In the genomic region with DNA sequence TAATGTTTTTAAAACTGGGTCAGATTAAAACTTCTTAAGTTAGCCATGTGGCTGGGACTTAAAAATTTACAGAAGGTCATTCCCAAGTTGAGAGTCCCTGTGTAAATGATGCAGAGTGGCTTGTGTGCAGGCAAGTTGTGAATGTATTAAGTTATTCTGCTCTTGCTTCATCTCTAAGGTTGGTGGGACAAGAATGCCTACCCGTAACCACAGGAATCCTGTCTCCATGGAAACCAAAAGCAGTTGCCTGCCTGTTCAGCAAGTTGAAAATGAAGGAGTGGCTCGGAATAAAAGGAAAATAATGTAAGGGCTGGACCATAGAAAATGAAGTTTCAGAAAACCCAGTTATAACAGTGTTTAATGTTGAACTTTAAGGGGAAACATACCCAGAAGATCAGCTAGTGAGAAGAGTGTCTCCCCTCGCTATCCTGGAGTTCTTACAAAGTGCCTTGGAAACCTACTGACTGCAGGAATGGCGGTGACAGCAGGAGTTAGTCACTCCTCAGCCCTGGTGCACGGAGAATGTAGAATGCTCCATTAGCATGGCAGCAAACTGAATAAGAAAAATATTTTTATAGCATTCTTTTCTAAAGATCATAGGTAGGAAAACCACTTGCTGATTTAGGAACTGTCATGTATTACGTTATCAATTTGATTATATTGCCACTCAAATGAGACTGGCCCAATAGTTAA, we compare ENCODE assay signal across 8 mouse cellular contexts. TPM values are rescaled to one million over a fixed set of nuclear protein-coding genes. Genes with fewer than 3 reads are reported as not detected.
DNase-seq lines count a peak whose midpoint lies in the region; ATAC-seq and TF ChIP-seq lines count a peak whose summit lies in the region.

No protein-coding gene starts in this region.

- no peak for ATAC-seq in forebrain, embryonic 11.5 days (replicated peaks; ENCODE audit: low FRiP score)
- 0 out of 2 replicates have a peak, but pooled peaks have one; percentile 48 for ATAC-seq in limb, embryonic 15.5 days (ENCODE audit: insufficient number of reproducible peaks, low FRiP score, low TSS enrichment, low read depth)

- no peak for TF ChIP-seq EP300 in heart, adult 2 months (IDR thresholded peaks at IDR 0.05; ENCODE audit: insufficient read depth, low read depth, low read length)

- H3K27ac ChIP-seq in forebrain, embryonic 11.5 days (ENCODE audit: low read depth, low read length): peak overlapping the region; percentile 58; the same call in 1 of the 2 replicates
- H3K27ac ChIP-seq in limb, embryonic 15.5 days: peak overlapping the region; percentile 75
- H3K27ac ChIP-seq in heart, adult 2 months: no peak overlapping the region

- H3K9me3 ChIP-seq in forebrain, embryonic 11.5 days (ENCODE audit: control insufficient read depth, low read length): no peaks in the 10 kb centered on the region
- no peaks in the 10 kb centered on the region for H3K9me3 ChIP-seq in limb, embryonic 15.5 days

- intact Hi-C loops in heart, adult 2 months (cut with DNase I): no loop called here

- H3K27me3 ChIP-seq in forebrain, embryonic 11.5 days (ENCODE audit: control insufficient read depth, insufficient read depth, low read length): no peaks in the 10 kb centered on the region
- no peaks in the 10 kb centered on the region for H3K27me3 ChIP-seq in limb, embryonic 15.5 days
- H3K27me3 ChIP-seq in heart, adult 2 months (ENCODE audit: control insufficient read depth, insufficient read depth, low read length): no peaks in the 10 kb centered on the region

- H3K4me2 ChIP-seq in forebrain, embryonic 11.5 days (ENCODE audit: low read depth, low read length, severe bottlenecking): peak overlapping the region; percentile 21; the same call in 1 of the 2 replicates
- no peak overlapping the region for H3K4me2 ChIP-seq in limb, embryonic 15.5 days

- 0 out of 2 replicates have a peak, but pooled peaks cover 5% of the 10 kb centered on the region for H3K4me1 ChIP-seq in forebrain, embryonic 11.5 days (replicated peaks; ENCODE audit: control insufficient read depth, insufficient read depth, low read length)
- H3K4me1 ChIP-seq in limb, embryonic 15.5 days: peaks cover 10% of the 10 kb centered on the region
- no peaks in the 10 kb centered on the region; the same call in 1 of the 2 replicates for H3K4me1 ChIP-seq in heart, adult 2 months (ENCODE audit: control insufficient read depth, insufficient read depth, low read length)

- H3K9ac ChIP-seq in forebrain, embryonic 11.5 days (ENCODE audit: low read length): no peak overlapping the region
- H3K9ac ChIP-seq in limb, embryonic 15.5 days: no peak overlapping the region
- no peak overlapping the region for H3K9ac ChIP-seq in heart, adult 2 months (ENCODE audit: low read depth, low read length)

- no peak for TF ChIP-seq POLR2A in heart, adult 2 months (IDR thresholded peaks at IDR 0.05; ENCODE audit: insufficient read depth, low read depth, low read length)

- H3K79me2 ChIP-seq in heart, adult 2 months (replicated peaks; ENCODE audit: control insufficient read depth, insufficient read depth, low read length): no peaks in the 10 kb centered on the region

- no peak for TF ChIP-seq CTCF in heart, adult 2 months (IDR thresholded peaks at IDR 0.05)

- peak; percentile 21 for DNase-seq in retina, embryonic 14.5 days (ENCODE audit: low spot score)
- no peak for DNase-seq in retina, postnatal 1 day
- no peak for DNase-seq in forebrain, embryonic 11.5 days (ENCODE audit: low spot score)
- peak; percentile 21 for DNase-seq in yolk sac, embryonic 10.5 days (ENCODE audit: low spot score)
- no peak for DNase-seq in right cerebral cortex, adult 18-20 months
- DNase-seq in layer of hippocampus, adult 11-12 months (ENCODE audit: low spot score): no peak
- no peak for DNase-seq in heart, adult 2 months

- H3K4me3 ChIP-seq in forebrain, embryonic 11.5 days (ENCODE audit: low read depth, low read length): no peak overlapping the region
- H3K4me3 ChIP-seq in limb, embryonic 15.5 days: no peak overlapping the region
- H3K4me3 ChIP-seq in heart, adult 2 months: no peak overlapping the region

- no peaks in the 10 kb centered on the region for H3K36me3 ChIP-seq in forebrain, embryonic 11.5 days (ENCODE audit: control insufficient read depth, insufficient read depth, low read length)
- peaks cover 16% of the 10 kb centered on the region for H3K36me3 ChIP-seq in limb, embryonic 15.5 days
- no peaks in the 10 kb centered on the region for H3K36me3 ChIP-seq in heart, adult 2 months (ENCODE audit: control insufficient read depth, insufficient read depth, low read length)

- 38% methylated on average over 6 of the region's 6 CpGs for WGBS in forebrain, embryonic 11.5 days
- WGBS in limb, embryonic 15.5 days: 46% methylated on average over 6 of the region's 6 CpGs
- 76% methylated on average over 6 of the region's 6 CpGs for WGBS in heart, adult 2 months

RNA-seq across cellular contexts. Expression of a gene that starts 21.4 kb away (rescaled TPM):
- 154 and 183 TPM in 2 replicates for polyA plus RNA-seq in forebrain, embryonic 11.5 days (2014; fragmentation: Nextera tagmentation; extraction: Ambion mirVana)
- 1,913 and 2,040 TPM in 2 replicates for polyA plus RNA-seq in limb, embryonic 15.5 days (2015; fragmentation: Nextera tagmentation; extraction: Ambion mirVana)
- total RNA-seq in heart, adult 2 months (2021): 10 to 100 TPM; 59.7 to 72.5 TPM
- 97.4 and 123 TPM in 2 replicates for polyA plus RNA-seq in heart, adult 2 months (2012; rRNA removed)

RNA-seq across cellular contexts. Expression of a gene that starts 34.3 kb away (rescaled TPM):
- 21.3 and 22.6 TPM in 2 replicates for polyA plus RNA-seq in forebrain, embryonic 11.5 days (2014; fragmentation: Nextera tagmentation; extraction: Ambion mirVana)
- polyA plus RNA-seq in limb, embryonic 15.5 days (2015; fragmentation: Nextera tagmentation; extraction: Ambion mirVana): 13.0 and 14.5 TPM in 2 replicates
- 1 to 10 TPM; 4.9 to 9.1 TPM for total RNA-seq in heart, adult 2 months (2021)
- 1.9 and 3.9 TPM in 2 replicates for polyA plus RNA-seq in heart, adult 2 months (2012; rRNA removed)

Comparison
In these comparisons a context has a peak if more than half of its experiments do, and no peak if none do; other contexts are left out.
1. DNase-seq: peak in retina, embryonic 14.5 days (single experiment) and yolk sac, embryonic 10.5 days (single experiment); none in retina, postnatal 1 day (single experiment), forebrain, embryonic 11.5 days (single experiment), right cerebral cortex, adult 18-20 months (single experiment), layer of hippocampus, adult 11-12 months (single experiment) and heart, adult 2 months (0 of 2).
2. RNA of a gene that starts 21.4 kb away (polyA plus RNA-seq): 1,913 to 2,040 TPM in limb, embryonic 15.5 days; 154 to 183 TPM in forebrain, embryonic 11.5 days and 97.4 to 123 TPM in heart, adult 2 months; every median in the first group is over 10 times any median in the second.